Mouse (Mus musculus) intestine, postnatal 0 days (tissue): ENCODE data around the gene Mgea5. TPM values are rescaled to one million over a fixed set of nuclear protein-coding genes. Genes with fewer than 3 reads are reported as not detected.
"Not testable (repeated sequence)": the region's sequence is repeated elsewhere in the genome, so short reads cannot be mapped to it uniquely, and the experiment has no call there.

Experiments used
- ATAC-seq: fragments of 200-750 bp; cut with Nextera tagmentation; 2 replicates; pipeline ENCODE4 v1.8.0; 2017; ENCODE audit warnings: mild to moderate bottlenecking, moderate TSS enrichment, moderate library complexity
- H3K27ac ChIP-seq: fragments of 300-500 bp; sonication (generic); 2 replicates; pipeline ENCODE4 v1.5.1; 2014; ENCODE audit warnings: mild to moderate bottlenecking, low read depth, low read length, moderate library complexity
- H3K27me3 ChIP-seq: fragments of 300-500 bp; sonication (generic); replicated peaks from 2 replicates; pipeline ENCODE4 v1.6.1; 2014; ENCODE audit warnings: low read length, mixed read lengths; ENCODE audit not compliant: control insufficient read depth, insufficient read depth
- H3K36me3 ChIP-seq: fragments of 300-500 bp; sonication (generic); 2 replicates; pipeline ENCODE4 v1.6.1; 2014; ENCODE audit warnings: mild to moderate bottlenecking, moderate library complexity; ENCODE audit not compliant: control insufficient read depth, insufficient read depth
- H3K4me1 ChIP-seq: fragments of 300-500 bp; sonication (generic); replicated peaks from 2 replicates; pipeline ENCODE4 v1.6.1; 2014; ENCODE audit warnings: antibody characterized with exemption, low read length, mixed read lengths; ENCODE audit not compliant: control insufficient read depth, insufficient read depth
- H3K4me2 ChIP-seq: fragments of 300-500 bp; sonication (generic); replicated peaks from 2 replicates; pipeline ENCODE4 v1.6.1; 2014; ENCODE audit warnings: low read depth, mild to moderate bottlenecking, moderate library complexity
- H3K4me3 ChIP-seq: fragments of 300-500 bp; sonication (generic); 2 replicates; pipeline ENCODE4 v1.5.1; 2014; ENCODE audit warnings: low read depth, low read length
- H3K9ac ChIP-seq: fragments of 300-500 bp; sonication (generic); 2 replicates; pipeline ENCODE4 v1.6.1; 2014; ENCODE audit warnings: mild to moderate bottlenecking, low read depth, low read length
- H3K9me3 ChIP-seq: fragments of 300-500 bp; sonication (generic); 2 replicates; pipeline ENCODE4 v1.6.1; 2016; ENCODE audit warnings: mixed run types; ENCODE audit not compliant: control insufficient read depth
- CTCF ChIP-seq: sonication (generic); IDR thresholded peaks from 2 replicates; pipeline ENCODE4 v1.5.1; 2016; ENCODE audit warnings: low read depth, mild to moderate bottlenecking, control low read depth, antibody characterized with exemption, moderate library complexity
- WGBS: fragments of 180-500 bp; shearing (Covaris S2); extraction: QIAGEN DNeasy Blood & Tissue Kit; methylation state at CpG from one replicate; pipeline ENCODE4 v1.1.7; 2014; 5-methylcytosine and 5-hydroxymethylcytosine counted together
- polyA plus RNA-seq: library from polyadenylated mRNA; unstranded; fragments of >200 nt; fragmentation: Nextera tagmentation; extraction: Ambion mirVana; gene quantifications from 2 replicates; pipeline ENCODE4 v1.2.1, GENCODE M21; 2015

Gene Mgea5
- polyA plus RNA-seq, 1 experiment from 2014 or later, result 18.2 TPM

DNA sequence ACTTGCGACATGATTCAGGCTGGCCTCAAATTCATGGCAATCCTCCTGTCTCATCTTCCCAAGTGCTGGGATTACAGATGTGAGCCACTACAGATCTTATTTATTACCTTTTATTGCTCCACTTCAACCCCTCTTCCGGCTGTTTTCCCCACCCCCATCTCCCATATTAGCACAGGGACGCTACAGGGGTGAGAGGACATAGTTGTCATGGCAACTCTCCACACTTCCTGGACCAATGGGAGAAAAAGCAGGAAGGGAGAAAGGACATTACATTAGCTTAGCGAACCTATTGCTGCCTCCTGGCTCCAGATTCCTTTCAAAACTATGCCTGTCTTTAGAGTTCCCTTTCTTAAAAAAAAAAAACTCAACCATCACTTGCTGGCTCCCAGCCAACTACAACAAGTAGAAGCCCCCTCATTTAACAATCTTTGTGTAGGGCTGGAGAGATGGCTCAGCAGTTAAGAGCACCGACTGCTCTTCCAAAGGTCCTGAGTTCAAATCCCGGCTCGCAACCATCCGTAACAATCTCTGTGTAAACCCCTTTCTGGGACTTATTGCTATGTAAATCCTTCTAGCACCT, 29.1 kb upstream of the Mgea5 start:
- ATAC-seq, result no peak
- H3K4me3 ChIP-seq, result peak overlapping the region; percentile 29
- H3K36me3 ChIP-seq, result no peaks in the 10 kb centered on the region; the same call in 1 of the 2 replicates
- 19% methylated on average over 8 of the region's 8 CpGs for WGBS
- no peak overlapping the region for H3K9ac ChIP-seq
- no peak overlapping the region for H3K27ac ChIP-seq
- H3K4me2 ChIP-seq, result peak overlapping the region; percentile 60
- peaks cover 3% of the 10 kb centered on the region; the same call in 1 of the 2 replicates for H3K4me1 ChIP-seq
- TF ChIP-seq CTCF, result no peak
- H3K9me3 ChIP-seq, result no peaks in the 10 kb centered on the region
- H3K27me3 ChIP-seq, result peaks cover 5% of the 10 kb centered on the region; the same call in 1 of the 2 replicates

DNA sequence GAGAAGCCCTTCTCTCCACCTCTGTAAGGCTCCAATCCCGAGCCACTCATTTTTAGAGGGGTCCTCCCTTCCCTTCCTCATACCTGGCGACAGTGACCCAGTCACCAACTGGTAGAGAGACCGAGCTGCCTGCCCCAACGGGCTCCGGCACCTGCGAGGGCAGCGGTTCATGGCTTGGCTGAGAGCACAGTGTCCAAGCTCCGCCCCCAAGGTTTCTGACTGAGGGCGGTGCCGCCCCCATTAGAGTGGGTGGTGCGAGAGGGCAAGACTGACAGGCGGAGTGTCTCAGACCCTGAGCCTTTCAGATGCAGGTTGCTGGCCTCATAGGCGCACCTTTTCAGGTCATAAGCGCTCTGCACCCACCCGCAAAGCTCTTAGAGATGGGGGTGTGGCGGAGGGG, 28.5 kb upstream of the Mgea5 start:
- 2% methylated on average over 16 of the region's 16 CpGs for WGBS
- no peak overlapping the region for H3K27ac ChIP-seq
- H3K36me3 ChIP-seq, result no peaks in the 10 kb centered on the region; the same call in 1 of the 2 replicates
- no peaks in the 10 kb centered on the region for H3K9me3 ChIP-seq
- H3K4me2 ChIP-seq, result peak overlapping the region; percentile 60
- peaks cover 5% of the 10 kb centered on the region; the same call in 1 of the 2 replicates for H3K27me3 ChIP-seq
- no peak; the same call in 1 of the 2 replicates for ATAC-seq
- peak overlapping the region; percentile 29 for H3K4me3 ChIP-seq
- H3K9ac ChIP-seq, result no peak overlapping the region
- H3K4me1 ChIP-seq, result peaks cover 3% of the 10 kb centered on the region; the same call in 1 of the 2 replicates
- no peak for TF ChIP-seq CTCF

DNA sequence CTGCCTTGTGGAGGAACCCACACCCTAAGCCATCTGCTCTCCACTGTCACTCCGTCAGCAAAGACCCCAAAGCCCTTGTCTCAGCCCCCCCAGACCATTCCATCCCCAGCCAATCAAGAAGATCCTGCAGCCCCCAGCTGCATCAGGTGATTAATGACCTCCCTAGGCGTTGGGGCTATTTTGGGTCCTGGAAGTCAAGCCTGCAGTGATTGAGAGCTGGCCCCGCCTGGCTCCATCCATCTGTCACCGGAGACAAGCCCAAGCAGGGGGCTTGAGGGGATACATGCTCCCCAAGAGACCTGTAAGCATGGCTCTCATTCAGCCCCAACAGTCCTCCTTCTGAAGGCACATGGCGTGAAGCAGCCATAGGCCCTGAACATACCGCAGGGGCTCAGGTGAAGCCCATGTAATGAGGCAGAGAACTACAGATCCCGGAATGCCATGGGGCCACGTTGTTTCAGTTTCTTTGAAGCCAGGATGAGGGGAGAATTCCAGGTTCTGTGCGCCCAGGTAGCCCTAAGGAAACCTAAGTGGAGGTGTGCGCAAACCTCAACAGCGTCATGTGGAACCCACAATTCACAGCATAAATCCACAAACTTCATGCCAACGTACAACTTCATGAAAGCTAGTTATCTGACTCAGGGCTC, 27.5 kb upstream of the Mgea5 start:
- no peak for TF ChIP-seq CTCF
- ATAC-seq, result no peak
- H3K4me2 ChIP-seq, result no peak overlapping the region

DNA sequence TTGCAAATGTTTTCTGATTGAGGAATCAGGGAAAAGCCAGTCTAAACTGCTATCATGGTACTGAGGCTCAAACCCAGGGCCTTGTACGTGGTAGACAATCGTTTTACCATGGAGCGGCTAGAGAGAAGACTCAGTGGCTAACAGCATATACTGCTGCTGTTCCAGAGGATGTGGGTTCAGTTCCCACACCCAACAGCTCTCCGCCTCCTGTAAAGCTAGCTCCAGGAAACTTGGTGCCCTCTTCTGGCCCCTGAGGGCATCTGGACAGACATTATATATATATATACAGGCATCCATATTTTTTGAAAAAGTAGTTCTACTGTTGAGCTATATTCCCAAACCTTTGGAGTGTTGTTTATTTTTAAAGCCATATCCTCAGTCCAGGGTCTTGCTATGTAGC, 24.1 kb upstream of the Mgea5 start:
- no peak for ATAC-seq
- Histone ChIP-seq H3K9ac (no peak overlapping the region), H3K4me3 (no peak overlapping the region), H3K27ac (no peak overlapping the region), H3K9me3 (no peaks in the 10 kb centered on the region), H3K36me3 (no peaks in the 10 kb centered on the region), H3K27me3 (no peaks in the 10 kb centered on the region), H3K4me2 (no peak overlapping the region), H3K4me1 (peaks cover 3% of the 10 kb centered on the region; the same call in 1 of the 2 replicates)
- no peak for TF ChIP-seq CTCF
- 92% methylated on average over 4 of the region's 4 CpGs for WGBS

More for the DNA sequence above, 27.5 kb upstream of the Mgea5 start:
- WGBS, result 75% methylated on average over 12 of the region's 12 CpGs
- H3K27me3 ChIP-seq, result peaks cover 5% of the 10 kb centered on the region; the same call in 1 of the 2 replicates
- H3K36me3 ChIP-seq, result no peaks in the 10 kb centered on the region
- H3K4me1 ChIP-seq, result peaks cover 3% of the 10 kb centered on the region; the same call in 1 of the 2 replicates
- H3K27ac ChIP-seq, result no peak overlapping the region
- no peaks in the 10 kb centered on the region for H3K9me3 ChIP-seq
- H3K4me3 ChIP-seq, result no peak overlapping the region
- H3K9ac ChIP-seq, result no peak overlapping the region

DNA sequence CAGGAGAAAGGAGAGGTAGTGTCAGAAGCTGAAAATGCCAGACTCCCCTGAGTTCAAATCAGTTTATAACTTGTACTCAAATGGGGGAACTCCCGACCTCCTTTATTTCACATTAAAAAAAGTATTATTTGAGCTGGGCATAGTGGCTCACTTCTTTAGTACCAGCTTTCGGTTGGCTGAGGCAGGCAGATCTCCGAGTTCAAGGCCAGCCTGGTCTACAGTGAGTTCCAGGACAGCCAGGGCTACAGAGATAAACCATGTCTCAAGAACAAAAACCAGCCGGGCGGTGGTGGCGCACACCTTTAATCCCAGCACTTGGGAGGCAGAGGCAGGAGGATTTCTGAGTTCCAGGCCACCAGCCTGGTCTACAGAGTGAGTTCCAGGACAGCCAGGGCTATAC, 22.2 kb upstream of the Mgea5 start:
- not testable (repeated sequence) for H3K27me3 ChIP-seq, ATAC-seq, H3K9ac ChIP-seq, H3K4me1 ChIP-seq, H3K9me3 ChIP-seq, H3K36me3 ChIP-seq, H3K4me2 ChIP-seq, H3K27ac ChIP-seq, H3K4me3 ChIP-seq
- WGBS, result 91% methylated on average over 6 of the region's 6 CpGs

DNA sequence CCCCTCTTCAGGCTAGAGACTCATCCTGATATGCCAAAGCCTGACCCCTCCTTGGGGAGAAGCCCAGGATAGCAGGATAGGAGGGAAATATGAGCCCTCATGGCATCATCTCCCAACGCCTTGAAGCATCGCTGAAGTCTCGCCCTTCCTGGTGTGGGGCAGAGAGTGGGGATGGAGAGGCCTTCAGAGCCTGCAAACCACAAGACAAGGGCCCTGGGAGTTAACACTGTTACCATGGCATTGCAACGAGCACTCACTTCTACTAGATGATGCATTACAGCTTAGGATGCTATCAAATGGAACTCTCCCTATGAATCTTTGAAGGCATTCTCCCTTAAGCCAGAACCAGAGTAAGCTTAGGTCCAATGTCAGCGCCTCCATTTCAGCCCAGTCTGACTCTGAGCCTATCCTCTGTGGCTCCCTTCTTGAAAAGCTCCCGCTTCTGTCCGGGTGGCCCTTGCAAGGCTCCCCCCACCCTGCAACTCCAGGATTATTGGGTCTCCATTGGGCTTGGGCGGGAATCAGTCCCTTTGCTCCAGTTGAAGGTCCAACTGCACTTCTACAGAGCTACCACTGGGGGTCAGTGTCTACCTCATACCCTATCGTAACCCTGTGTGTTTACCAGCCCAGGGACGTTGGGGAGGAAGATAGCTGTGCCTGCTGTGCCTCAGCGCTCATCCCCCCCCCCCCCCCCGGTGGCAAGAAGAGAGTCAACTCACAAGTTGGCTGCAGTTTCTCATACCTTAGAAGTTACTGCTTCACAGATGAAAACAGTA, 21.1 kb upstream of the Mgea5 start:
- WGBS, result 27% methylated on average over 10 of the region's 12 CpGs
- Histone ChIP-seq H3K27ac (no peak overlapping the region), H3K9me3 (no peaks in the 10 kb centered on the region), H3K4me2 (no peak overlapping the region), H3K4me3 (no peak overlapping the region), H3K36me3 (no peaks in the 10 kb centered on the region), H3K27me3 (no peaks in the 10 kb centered on the region), H3K4me1 (no peaks in the 10 kb centered on the region), H3K9ac (no peak overlapping the region)
- no peak for ATAC-seq
- peak; percentile 90 for TF ChIP-seq CTCF
